11 mouse cellular contexts compared by ENCODE assay signal in genomic region chr12:26401696-26402470, GRCm38 (mm10). TPM values are rescaled to one million over a fixed set of nuclear protein-coding genes. Genes with fewer than 3 reads are reported as not detected.
DNase-seq lines count a peak whose midpoint lies in the region; ATAC-seq and TF ChIP-seq lines count a peak whose summit lies in the region.
"Had no signal": no experiment of that assay in that cellular context is flagged by ENCODE, and none has a peak within 500 bp of the region (broad histone marks: within the 10 kb centered on the region; RNA-seq: fewer than 3 reads in every experiment).

No protein-coding gene starts in this region.

- H3K36me3 ChIP-seq in kidney, embryonic 14.5 days (ENCODE audit: control insufficient read depth, insufficient read depth, low read length) = no peaks in the 10 kb centered on the region
- no peaks in the 10 kb centered on the region for H3K36me3 ChIP-seq in intestine, postnatal 0 days (ENCODE audit: control insufficient read depth, insufficient read depth)

- peaks cover 32% of the 10 kb centered on the region; the same call in 1 of the 2 replicates for H3K4me1 ChIP-seq in kidney, embryonic 14.5 days (ENCODE audit: control insufficient read depth, insufficient read depth, low read length)
- H3K4me1 ChIP-seq in intestine, postnatal 0 days (replicated peaks; ENCODE audit: control insufficient read depth, insufficient read depth, low read length) = peaks cover 4% of the 10 kb centered on the region; the same call in 1 of the 2 replicates

- no peak for ATAC-seq in kidney, embryonic 14.5 days (ENCODE audit: low FRiP score, low TSS enrichment)
- peak; percentile 88 for ATAC-seq in CD4-positive, CD25-positive, alpha-beta regulatory T cell, adult 4 months
- ATAC-seq in intestine, postnatal 0 days = no peak

- no peaks in the 10 kb centered on the region for H3K9me3 ChIP-seq in kidney, embryonic 14.5 days (ENCODE audit: control insufficient read depth, low read length)
- no peaks in the 10 kb centered on the region for H3K9me3 ChIP-seq in intestine, postnatal 0 days (ENCODE audit: control insufficient read depth)
- H3K9me3 ChIP-seq: neural tube, embryonic 15.5 days had no signal

- intact Hi-C loops in left cerebral cortex, postnatal 4 days (cut with DNase I) = no loop called here

- DNase-seq in kidney, postnatal 4 days = no peak
- DNase-seq in 416B (ENCODE audit: low read depth) = peak; percentile 91
- DNase-seq in frontal cortex, postnatal 14 days (ENCODE audit: low spot score in 2 of 2) = no peak
- DNase-seq in left cerebral cortex, postnatal 4 days = no peak
- DNase-seq in urinary bladder, adult 18-20 months (ENCODE audit: low spot score in 2 of 2) = no peak
- DNase-seq: layer of hippocampus, postnatal 36 days had no signal

- no peak overlapping the region for H3K9ac ChIP-seq in kidney, embryonic 14.5 days (ENCODE audit: low read depth, low read length)
- no peak overlapping the region for H3K9ac ChIP-seq in intestine, postnatal 0 days (ENCODE audit: low read depth, low read length)
- H3K9ac ChIP-seq: neural tube, embryonic 15.5 days had no signal

- H3K4me2 ChIP-seq in kidney, embryonic 14.5 days (replicated peaks; ENCODE audit: low read depth, low read length) = no peak overlapping the region
- H3K4me2 ChIP-seq in intestine, postnatal 0 days (replicated peaks; ENCODE audit: low read depth) = no peak overlapping the region
- H3K4me2 ChIP-seq: neural tube, embryonic 15.5 days had no signal

- H3K27me3 ChIP-seq in kidney, embryonic 14.5 days (ENCODE audit: control insufficient read depth, insufficient read depth, low read length) = no peaks in the 10 kb centered on the region
- H3K27me3 ChIP-seq in intestine, postnatal 0 days (replicated peaks; ENCODE audit: control insufficient read depth, insufficient read depth, low read length) = no peaks in the 10 kb centered on the region
- H3K27me3 ChIP-seq: neural tube, embryonic 15.5 days had no signal

- no peak for TF ChIP-seq CTCF in intestine, postnatal 0 days (IDR thresholded peaks at IDR 0.05; ENCODE audit: low read depth)

- H3K4me3 ChIP-seq in kidney, embryonic 14.5 days (ENCODE audit: low read length) = no peak overlapping the region
- no peak overlapping the region for H3K4me3 ChIP-seq in intestine, postnatal 0 days (ENCODE audit: low read depth, low read length)
- H3K4me3 ChIP-seq: megakaryocyte, embryonic 14.5 days; neural tube, embryonic 15.5 days had no signal

- 65% methylated on average over 10 of the region's 10 CpGs for WGBS in kidney, embryonic 14.5 days
- 58% methylated on average over 10 of the region's 10 CpGs for WGBS in intestine, postnatal 0 days

- peak overlapping the region; percentile 43; the same call in 1 of the 2 replicates for H3K27ac ChIP-seq in kidney, embryonic 14.5 days (ENCODE audit: low read depth, low read length)
- 0 out of 2 replicates have a peak overlapping the region, but pooled peaks have one; percentile 24 for H3K27ac ChIP-seq in intestine, postnatal 0 days (ENCODE audit: low read depth, low read length)
- H3K27ac ChIP-seq: neural tube, embryonic 15.5 days had no signal

RNA-seq across cellular contexts. Expression of gene Rnf144a, which starts 13.2 kb away (rescaled TPM):
- 26.2 and 29.8 TPM in 2 replicates for polyA plus RNA-seq in kidney, embryonic 14.5 days (2014; fragmentation: Nextera tagmentation; extraction: Ambion mirVana)
- polyA plus RNA-seq in CD4-positive, CD25-positive, alpha-beta regulatory T cell, adult 4 months (2017; shearing (Covaris generic)) = 1 to 10 TPM; 4.9 to 6.5 TPM
- 4.4 and 5.5 TPM in 2 replicates for polyA plus RNA-seq in intestine, postnatal 0 days (2015; fragmentation: Nextera tagmentation; extraction: Ambion mirVana)
- total RNA-seq in left cerebral cortex, postnatal 4 days (2021) = 10 to 100 TPM; 41.8 to 45.4 TPM

RNA-seq across cellular contexts. Expression of gene Rsad2, which starts 54.4 kb away (rescaled TPM):
- 16.6 and 17.1 TPM in 2 replicates for polyA plus RNA-seq in kidney, embryonic 14.5 days (2014; fragmentation: Nextera tagmentation; extraction: Ambion mirVana)
- polyA plus RNA-seq in CD4-positive, CD25-positive, alpha-beta regulatory T cell, adult 4 months (2017; shearing (Covaris generic)) = 1 to 10 TPM; 3.9 to 5.8 TPM
- polyA plus RNA-seq in intestine, postnatal 0 days (2015; fragmentation: Nextera tagmentation; extraction: Ambion mirVana) = 10.8 and 13.1 TPM in 2 replicates
- under 1 TPM; 0.14 to 0.26 TPM for total RNA-seq in left cerebral cortex, postnatal 4 days (2021)
